Mouse (Mus musculus) CD4-positive, CD25-positive, alpha-beta regulatory T cell, adult 4 months (primary cell): ENCODE data around the gene Phf21b. TPM values are rescaled to one million over a fixed set of nuclear protein-coding genes. Genes with fewer than 3 reads are reported as not detected.

Experiments
- ATAC-seq: one replicate; pipeline ENCODE4 v1.8.0; 2017
- polyA plus RNA-seq, 2 experiments: library from polyadenylated mRNA; unstranded; fragments of 100-300 nt; shearing (Covaris generic); gene quantifications; one replicate each; pipeline ENCODE4 v1.2.1; 2017

Gene Phf21b
- polyA plus RNA-seq, 2 experiments from 2014 or later, result 0.96 to 1.9 TPM

- ATAC-seq, result no peak
Observed at GRCm38 (mm10) chr15:84844831-84845230, 11.0 kb downstream of the Phf21b start.

GRCm38 (mm10) chr15:84843034-84843433 lies 12.8 kb downstream of the Phf21b start:
- ATAC-seq, result no peak

GRCm38 (mm10) chr15:84841925-84842821 lies 13.7 kb downstream of the Phf21b start:
- no peak for ATAC-seq

- ATAC-seq, result no peak
Observed at GRCm38 (mm10) chr15:84840560-84840959, 15.3 kb downstream of the Phf21b start.

- no peak for ATAC-seq
Observed at GRCm38 (mm10) chr15:84839521-84839920, 16.3 kb downstream of the Phf21b start.

- no peak for ATAC-seq
Observed at GRCm38 (mm10) chr15:84837896-84838295, 18.0 kb downstream of the Phf21b start.

GRCm38 (mm10) chr15:84829416-84829815 lies 26.4 kb downstream of the Phf21b start:
- peak; percentile 53 for ATAC-seq

- ATAC-seq, result no peak
Observed at GRCm38 (mm10) chr15:84828603-84829002, 27.2 kb downstream of the Phf21b start.

- no peak for ATAC-seq
Observed at GRCm38 (mm10) chr15:84823086-84823485, 32.8 kb downstream of the Phf21b start.

- ATAC-seq, result no peak
Observed at GRCm38 (mm10) chr15:84820811-84821210, 35.0 kb downstream of the Phf21b start.

- ATAC-seq, result no peak
Observed at GRCm38 (mm10) chr15:84818284-84818683, 37.6 kb downstream of the Phf21b start.

- ATAC-seq, result no peak
Observed at GRCm38 (mm10) chr15:84817589-84817988, 38.3 kb downstream of the Phf21b start.

- no peak for ATAC-seq
Observed at GRCm38 (mm10) chr15:84815171-84815570, 40.7 kb downstream of the Phf21b start.

- no peak for ATAC-seq
Observed at GRCm38 (mm10) chr15:84812831-84813357, 43.0 kb downstream of the Phf21b start.

GRCm38 (mm10) chr15:84811126-84811525 lies 44.7 kb downstream of the Phf21b start:
- ATAC-seq, result no peak

- ATAC-seq, result no peak
Observed at GRCm38 (mm10) chr15:84809275-84809952, 46.4 kb downstream of the Phf21b start.

- peak; percentile 43 for ATAC-seq
Observed at GRCm38 (mm10) chr15:84803685-84804084, 52.2 kb downstream of the Phf21b start.

GRCm38 (mm10) chr15:84800132-84800531 lies 55.7 kb downstream of the Phf21b start:
- ATAC-seq, result no peak

GRCm38 (mm10) chr15:84793649-84794048 lies 62.2 kb downstream of the Phf21b start:
- ATAC-seq, result no peak

GRCm38 (mm10) chr15:84787161-84787560 lies 68.7 kb downstream of the Phf21b start:
- no peak for ATAC-seq

GRCm38 (mm10) chr15:84784812-84785211 lies 71.0 kb downstream of the Phf21b start:
- no peak for ATAC-seq

GRCm38 (mm10) chr15:84778587-84778986 lies 77.3 kb downstream of the Phf21b start:
- no peak for ATAC-seq

GRCm38 (mm10) chr15:84775421-84776174 lies 80.3 kb downstream of the Phf21b start:
- ATAC-seq, result no peak
